Mouse (Mus musculus): ENCODE results near the gene Ube2r2.

Ube2r2 gene

GRCm38 (mm10) chr4:41096169-41096568 is 39.4 kb upstream of the Ube2r2 start:
- Histone ChIP-seq H3K4me1 (replicated peaks; ENCODE audit: low read depth, low read length) (peaks cover 92% of the 10 kb centered on the region), H3K36me3 (ENCODE audit: insufficient read depth, low read length) (peaks cover 32% of the 10 kb centered on the region), H3K4me3 (replicated peaks; ENCODE audit: low read length) (peak overlapping the region; percentile 77), H3K27me3 (ENCODE audit: insufficient read depth, low read length) (peaks cover 48% of the 10 kb centered on the region), H3K9me3 (ENCODE audit: low read length) (no peaks in the 10 kb centered on the region)
- no peak for TF ChIP-seq CTCF (conservative IDR thresholded peaks at IDR 0.05; ENCODE audit: low read length)
- no peak for TF ChIP-seq POU5F1 (IDR thresholded peaks at IDR 0.05; ENCODE audit: borderline replicate concordance, low read length)
- TF ChIP-seq NANOG (IDR thresholded peaks at IDR 0.05; ENCODE audit: borderline replicate concordance, low read length): no peak

GRCm38 (mm10) chr4:41096794-41097193 is 38.7 kb upstream of the Ube2r2 start:
- Histone ChIP-seq H3K4me3 (replicated peaks; ENCODE audit: low read length) (peak overlapping the region; percentile 77), H3K27me3 (ENCODE audit: insufficient read depth, low read length) (peaks cover 48% of the 10 kb centered on the region), H3K36me3 (ENCODE audit: insufficient read depth, low read length) (peaks cover 32% of the 10 kb centered on the region), H3K4me1 (replicated peaks; ENCODE audit: low read depth, low read length) (peaks cover 92% of the 10 kb centered on the region), H3K9me3 (ENCODE audit: low read length) (no peaks in the 10 kb centered on the region)
- no peak for TF ChIP-seq POU5F1 (IDR thresholded peaks at IDR 0.05; ENCODE audit: borderline replicate concordance, low read length)
- no peak for TF ChIP-seq NANOG (IDR thresholded peaks at IDR 0.05; ENCODE audit: borderline replicate concordance, low read length)
- no peak for TF ChIP-seq CTCF (conservative IDR thresholded peaks at IDR 0.05; ENCODE audit: low read length)

- TF ChIP-seq POU5F1 (IDR thresholded peaks at IDR 0.05; ENCODE audit: borderline replicate concordance, low read length) (no peak), CTCF (conservative IDR thresholded peaks at IDR 0.05; ENCODE audit: low read length) (no peak), NANOG (IDR thresholded peaks at IDR 0.05; ENCODE audit: borderline replicate concordance, low read length) (no peak)
- Histone ChIP-seq H3K27me3 (ENCODE audit: insufficient read depth, low read length) (peaks cover 44% of the 10 kb centered on the region), H3K9me3 (ENCODE audit: low read length) (no peaks in the 10 kb centered on the region), H3K36me3 (ENCODE audit: insufficient read depth, low read length) (peaks cover 32% of the 10 kb centered on the region), H3K4me3 (replicated peaks; ENCODE audit: low read length) (peak overlapping the region; percentile 77), H3K4me1 (replicated peaks; ENCODE audit: low read depth, low read length) (peaks cover 92% of the 10 kb centered on the region)
Measured at GRCm38 (mm10) chr4:41097381-41097780, 38.2 kb upstream of the Ube2r2 start.

GRCm38 (mm10) chr4:41097871-41098576 is 37.5 kb upstream of the Ube2r2 start, which contains the start of gene Aqp3:
Aqp3 (minus strand) TSS chr4:41098183.
- Histone ChIP-seq H3K4me1 (replicated peaks; ENCODE audit: low read depth, low read length) (peaks cover 94% of the 10 kb centered on the region), H3K36me3 (ENCODE audit: insufficient read depth, low read length) (peaks cover 31% of the 10 kb centered on the region), H3K9me3 (ENCODE audit: low read length) (no peaks in the 10 kb centered on the region), H3K27me3 (ENCODE audit: insufficient read depth, low read length) (peaks cover 44% of the 10 kb centered on the region), H3K4me3 (replicated peaks; ENCODE audit: low read length) (peak within 1 kb of the TSS; percentile 77)
- no peak for TF ChIP-seq NANOG (IDR thresholded peaks at IDR 0.05; ENCODE audit: borderline replicate concordance, low read length)
- no peak for TF ChIP-seq POU5F1 (IDR thresholded peaks at IDR 0.05; ENCODE audit: borderline replicate concordance, low read length)
- TF ChIP-seq CTCF (conservative IDR thresholded peaks at IDR 0.05; ENCODE audit: low read length): no peak

GRCm38 (mm10) chr4:41098577-41098951 is 37.0 kb upstream of the Ube2r2 start:
- TF ChIP-seq NANOG (IDR thresholded peaks at IDR 0.05; ENCODE audit: borderline replicate concordance, low read length) (no peak), CTCF (conservative IDR thresholded peaks at IDR 0.05; ENCODE audit: low read length) (no peak), POU5F1 (IDR thresholded peaks at IDR 0.05; ENCODE audit: borderline replicate concordance, low read length) (no peak)
- H3K4me1 ChIP-seq (replicated peaks; ENCODE audit: low read depth, low read length): peaks cover 92% of the 10 kb centered on the region
- peak overlapping the region; percentile 77; the same call in 1 of the 2 replicates for H3K4me3 ChIP-seq (replicated peaks; ENCODE audit: low read length)
- H3K27me3 ChIP-seq (ENCODE audit: insufficient read depth, low read length): peaks cover 44% of the 10 kb centered on the region
- H3K36me3 ChIP-seq (ENCODE audit: insufficient read depth, low read length): peaks cover 26% of the 10 kb centered on the region
- no peaks in the 10 kb centered on the region for H3K9me3 ChIP-seq (ENCODE audit: low read length)

- peak; percentile 68; the same call in 1 of the 2 replicates for TF ChIP-seq POU5F1 (IDR thresholded peaks at IDR 0.05; ENCODE audit: borderline replicate concordance, low read length)
- TF ChIP-seq NANOG (IDR thresholded peaks at IDR 0.05; ENCODE audit: borderline replicate concordance, low read length): peak; percentile 70; the same call in 1 of the 2 replicates
- no peak for TF ChIP-seq CTCF (conservative IDR thresholded peaks at IDR 0.05; ENCODE audit: low read length)
- H3K4me1 ChIP-seq (replicated peaks; ENCODE audit: low read depth, low read length): peaks cover 69% of the 10 kb centered on the region
- H3K36me3 ChIP-seq (ENCODE audit: insufficient read depth, low read length): peaks cover 4% of the 10 kb centered on the region; the same call in 1 of the 2 replicates
- H3K9me3 ChIP-seq (ENCODE audit: low read length): no peaks in the 10 kb centered on the region
- peaks cover 30% of the 10 kb centered on the region for H3K27me3 ChIP-seq (ENCODE audit: insufficient read depth, low read length)
- H3K4me3 ChIP-seq (replicated peaks; ENCODE audit: low read length): no peak overlapping the region
Measured at GRCm38 (mm10) chr4:41100986-41101385, 34.6 kb upstream of the Ube2r2 start.

- TF ChIP-seq NANOG (IDR thresholded peaks at IDR 0.05; ENCODE audit: borderline replicate concordance, low read length) (no peak), POU5F1 (IDR thresholded peaks at IDR 0.05; ENCODE audit: borderline replicate concordance, low read length) (no peak), CTCF (conservative IDR thresholded peaks at IDR 0.05; ENCODE audit: low read length) (no peak)
- Histone ChIP-seq H3K36me3 (ENCODE audit: insufficient read depth, low read length) (no peaks in the 10 kb centered on the region), H3K4me1 (replicated peaks; ENCODE audit: low read depth, low read length) (peaks cover 58% of the 10 kb centered on the region), H3K4me3 (replicated peaks; ENCODE audit: low read length) (no peak overlapping the region), H3K27me3 (ENCODE audit: insufficient read depth, low read length) (peaks cover 16% of the 10 kb centered on the region), H3K9me3 (ENCODE audit: low read length) (no peaks in the 10 kb centered on the region)
Measured at GRCm38 (mm10) chr4:41102901-41103300, 32.6 kb upstream of the Ube2r2 start.

GRCm38 (mm10) chr4:41107440-41107839 is 28.1 kb upstream of the Ube2r2 start:
- Histone ChIP-seq H3K9me3 (ENCODE audit: low read length) (no peaks in the 10 kb centered on the region), H3K4me1 (replicated peaks; ENCODE audit: low read depth, low read length) (peaks cover 26% of the 10 kb centered on the region), H3K36me3 (ENCODE audit: insufficient read depth, low read length) (peaks cover 7% of the 10 kb centered on the region), H3K27me3 (ENCODE audit: insufficient read depth, low read length) (peaks cover 5% of the 10 kb centered on the region; the same call in 1 of the 2 replicates), H3K4me3 (replicated peaks; ENCODE audit: low read length) (no peak overlapping the region)
- TF ChIP-seq POU5F1 (IDR thresholded peaks at IDR 0.05; ENCODE audit: borderline replicate concordance, low read length): no peak
- TF ChIP-seq CTCF (conservative IDR thresholded peaks at IDR 0.05; ENCODE audit: low read length): no peak
- no peak for TF ChIP-seq NANOG (IDR thresholded peaks at IDR 0.05; ENCODE audit: borderline replicate concordance, low read length)
